Comparison of ENCODE assay signal across 9 mouse cellular contexts in genomic region chr8:104070201-104070865, GRCm38 (mm10). TPM values are rescaled to one million over a fixed set of nuclear protein-coding genes. Genes with fewer than 3 reads are reported as not detected.
DNase-seq lines count a peak whose midpoint lies in the region; ATAC-seq and TF ChIP-seq lines count a peak whose summit lies in the region.
"Not testable (repeated sequence)": the region's sequence is repeated elsewhere in the genome, so short reads cannot be mapped to it uniquely, and the experiment has no call there.
"Had no signal": no experiment of that assay in that cellular context is flagged by ENCODE, and none has a peak within 500 bp of the region (broad histone marks: within the 10 kb centered on the region; RNA-seq: fewer than 3 reads in every experiment).

No protein-coding gene starts in this region.

- H3K4me2 ChIP-seq in embryonic facial prominence, embryonic 11.5 days (ENCODE audit: low read depth, low read length); embryonic facial prominence, embryonic 14.5 days (ENCODE audit: low read depth, low read length); limb, embryonic 14.5 days (replicated peaks; ENCODE audit: low read depth, low read length, severe bottlenecking); midbrain, embryonic 11.5 days: not testable (repeated sequence)

- not testable (repeated sequence) for H3K9me3 ChIP-seq in embryonic facial prominence, embryonic 11.5 days (replicated peaks; ENCODE audit: control insufficient read depth, low read length); embryonic facial prominence, embryonic 14.5 days (ENCODE audit: control insufficient read depth, low read length); limb, embryonic 14.5 days (ENCODE audit: control insufficient read depth, low read length); midbrain, embryonic 11.5 days (ENCODE audit: control insufficient read depth, low read length)

- not testable (repeated sequence) for TF ChIP-seq POLR2A in limb, embryonic 14.5 days (IDR thresholded peaks at IDR 0.05; ENCODE audit: borderline replicate concordance, extremely low read depth, insufficient read depth, insufficient read length)

- H3K27me3 ChIP-seq in embryonic facial prominence, embryonic 11.5 days (ENCODE audit: control insufficient read depth, insufficient read depth, low read length); embryonic facial prominence, embryonic 14.5 days (replicated peaks; ENCODE audit: control insufficient read depth, insufficient read depth, low read length); limb, embryonic 14.5 days (ENCODE audit: control insufficient read depth, insufficient read depth, low read length); midbrain, embryonic 11.5 days (ENCODE audit: control insufficient read depth, insufficient read depth, low read length): not testable (repeated sequence)

- H3K4me3 ChIP-seq in embryonic facial prominence, embryonic 11.5 days (ENCODE audit: low read depth, low read length); embryonic facial prominence, embryonic 14.5 days (ENCODE audit: low read depth, low read length); limb, embryonic 14.5 days (replicated peaks; ENCODE audit: low read length); midbrain, embryonic 11.5 days (ENCODE audit: low read depth, low read length): not testable (repeated sequence)

- peak; percentile 20 for DNase-seq in 3T3-L1 (ENCODE audit: low read depth, low spot score)
- peak; percentile 58 for DNase-seq in embryonic facial prominence, embryonic 11.5 days (ENCODE audit: low spot score)
- peak; percentile 83 for DNase-seq in embryonic facial prominence, embryonic 14.5 days (ENCODE audit: low spot score)
- peak; percentile 53 for DNase-seq in forelimb bud, embryonic 11.5 days (ENCODE audit: low read depth, low spot score)
- peak; percentile 3 for DNase-seq in kidney, postnatal 10 days
- DNase-seq in limb, embryonic 14.5 days (ENCODE audit: low spot score) = peak; percentile 57
- peak; percentile 21 for DNase-seq in midbrain, embryonic 11.5 days (ENCODE audit: low spot score, missing footprints)
- peak; percentile 37 for DNase-seq in testis, postnatal 10 days (ENCODE audit: low spot score)

- 56% methylated on average over 8 of the region's 9 CpGs for WGBS in embryonic facial prominence, embryonic 11.5 days
- 47% methylated on average over 6 of the region's 9 CpGs for WGBS in embryonic facial prominence, embryonic 14.5 days
- WGBS in limb, embryonic 14.5 days = 44% methylated on average over 8 of the region's 9 CpGs
- WGBS in midbrain, embryonic 11.5 days = 75% methylated on average over 9 of the region's 9 CpGs

- not testable (repeated sequence) for H3K4me1 ChIP-seq in embryonic facial prominence, embryonic 11.5 days (ENCODE audit: control insufficient read depth, insufficient read depth, low read length); embryonic facial prominence, embryonic 14.5 days (ENCODE audit: control insufficient read depth, insufficient read depth, low read length); limb, embryonic 14.5 days (ENCODE audit: control insufficient read depth, insufficient read depth, low read length); midbrain, embryonic 11.5 days (ENCODE audit: control insufficient read depth, insufficient read depth, low read length)

- H3K9ac ChIP-seq in embryonic facial prominence, embryonic 11.5 days (replicated peaks; ENCODE audit: low read length); embryonic facial prominence, embryonic 14.5 days (ENCODE audit: low read depth, low read length); limb, embryonic 14.5 days (ENCODE audit: low read depth, low read length, severe bottlenecking); midbrain, embryonic 11.5 days (ENCODE audit: low read length): not testable (repeated sequence)

- H3K36me3 ChIP-seq in embryonic facial prominence, embryonic 11.5 days (replicated peaks; ENCODE audit: control insufficient read depth, insufficient read depth, low read depth, low read length); embryonic facial prominence, embryonic 14.5 days (ENCODE audit: control insufficient read depth, insufficient read depth, low read length); limb, embryonic 14.5 days (ENCODE audit: control insufficient read depth, insufficient read depth, low read length); midbrain, embryonic 11.5 days (ENCODE audit: control insufficient read depth, insufficient read depth, low read length): not testable (repeated sequence)

- not testable (repeated sequence) for H3K27ac ChIP-seq in embryonic facial prominence, embryonic 11.5 days (replicated peaks; ENCODE audit: low read depth, low read length); limb, embryonic 14.5 days (replicated peaks; ENCODE audit: low read depth, low read length); midbrain, embryonic 11.5 days (ENCODE audit: low read depth, low read length)
- H3K27ac ChIP-seq in embryonic facial prominence, embryonic 14.5 days (replicated peaks; ENCODE audit: low read depth, low read length) = 0 out of 2 replicates have a peak overlapping the region, but pooled peaks have one; percentile 10

- ATAC-seq in embryonic facial prominence, embryonic 11.5 days (replicated peaks; ENCODE audit: insufficient number of reproducible peaks, low FRiP score, low TSS enrichment, low read depth); embryonic facial prominence, embryonic 14.5 days (ENCODE audit: low read depth); limb, embryonic 14.5 days (ENCODE audit: low FRiP score, low read depth); midbrain, embryonic 11.5 days (ENCODE audit: low FRiP score): not testable (repeated sequence)

RNA-seq across cellular contexts. Expression of gene Cdh5, which starts 31.1 kb away (rescaled TPM):
- polyA plus RNA-seq in embryonic facial prominence, embryonic 11.5 days (2014; fragmentation: Nextera tagmentation; extraction: Ambion mirVana) = 19.7 and 22.9 TPM in 2 replicates
- polyA plus RNA-seq in embryonic facial prominence, embryonic 14.5 days (2014; fragmentation: Nextera tagmentation; extraction: Ambion mirVana) = 43.0 and 46.2 TPM in 2 replicates
- polyA plus RNA-seq in limb, embryonic 14.5 days (2012; rRNA removed) = 58.0 and 62.1 TPM in 2 replicates
- 34.1 and 34.6 TPM in 2 replicates for polyA plus RNA-seq in limb, embryonic 14.5 days (2014; fragmentation: Nextera tagmentation; extraction: Ambion mirVana)
- polyA plus RNA-seq in midbrain, embryonic 11.5 days (2014; fragmentation: Nextera tagmentation; extraction: Ambion mirVana) = 18.0 and 19.0 TPM in 2 replicates
- polyA plus RNA-seq: Patski had no signal

Comparison
In these comparisons a context has a peak if more than half of its experiments do, and no peak if none do; other contexts are left out.
1. DNase-seq: peak in every context shown above with its lines; median percentile 83 in embryonic facial prominence, embryonic 14.5 days; 58 in embryonic facial prominence, embryonic 11.5 days; 57 in limb, embryonic 14.5 days; 53 in forelimb bud, embryonic 11.5 days; 37 in testis, postnatal 10 days; 21 in midbrain, embryonic 11.5 days; 20 in 3T3-L1; 3 in kidney, postnatal 10 days.